Mouse (Mus musculus) activated CD4-positive, CD25-positive, alpha-beta regulatory T cell, adult 4 months (primary cell): ENCODE results near the gene Gm3633. TPM values are rescaled to one million over a fixed set of nuclear protein-coding genes. Genes with fewer than 3 reads are reported as not detected.
"Not testable (repeated sequence)": the region's sequence is repeated elsewhere in the genome, so short reads cannot be mapped to it uniquely, and the experiment has no call there.

ENCODE experiments used
- ATAC-seq: one replicate; pipeline ENCODE4 v1.8.0; 2017
- polyA plus RNA-seq, 2 experiments: library from polyadenylated mRNA; unstranded; fragments of 100-300 nt; shearing (Covaris generic); gene quantifications; one replicate each; pipeline ENCODE4 v1.2.1; 2017

The Gm3633 gene
- not detected for polyA plus RNA-seq

- not testable (repeated sequence) for ATAC-seq
Observed at GRCm38 (mm10) chr14:42641817-42642216, at the start of gene Gm3633. TSS of gene Gm3633 (minus strand) at chr14:42641917.

- not testable (repeated sequence) for ATAC-seq
Observed at GRCm38 (mm10) chr14:42655638-42656037, 13.9 kb upstream of the Gm3633 start, which contains the start of gene Gm10378. TSS of gene Gm10378 (plus strand) at chr14:42655938.

DNA sequence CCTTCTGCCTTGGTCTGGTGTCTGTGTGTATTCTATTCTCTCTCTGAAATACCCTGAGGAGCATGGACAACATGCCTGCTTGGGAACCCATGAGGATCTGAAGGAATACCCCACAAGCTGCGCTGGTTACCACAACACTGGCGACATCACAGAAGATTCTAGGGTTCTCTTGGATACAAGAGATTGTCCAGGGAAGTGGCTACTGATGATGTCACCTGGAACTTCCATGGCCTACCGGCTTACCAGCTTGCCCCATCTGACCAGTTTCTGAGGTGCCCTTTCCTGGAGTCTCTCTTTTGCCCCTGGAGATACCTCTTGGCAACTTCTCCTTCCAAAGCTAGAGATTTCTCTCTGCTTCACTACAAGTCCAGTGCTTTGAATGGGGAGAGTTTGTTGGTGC, 41.9 kb downstream of the Gm3633 start, which contains the start of gene Gm17124:
TSS of gene Gm17124 (minus strand) at position 101 of the 400 bp plus-strand sequence.
- not testable (repeated sequence) for ATAC-seq

Other genes with a start within 250 kb of the Gm3633 start
- under 1 TPM in 1 of 2 experiments, not detected in 1; 0.26 TPM for gene Gm8005, start 202.2 kb downstream of the Gm3633 start, polyA plus RNA-seq
- gene Gm8011, start 178.0 kb downstream of the Gm3633 start, polyA plus RNA-seq, result not detected
- not detected for gene Gm8020, start 139.6 kb downstream of the Gm3633 start, polyA plus RNA-seq
- not detected for gene Gm8024, start 117.6 kb downstream of the Gm3633 start, polyA plus RNA-seq
- not detected for gene Gm17124, start 42.0 kb downstream of the Gm3633 start, polyA plus RNA-seq
- gene Gm10378, start 14.0 kb upstream of the Gm3633 start, polyA plus RNA-seq, result not detected
- gene Gm3015, start 126.9 kb upstream of the Gm3633 start, polyA plus RNA-seq, result not detected
- gene Gm10377, start 156.1 kb upstream of the Gm3633 start, polyA plus RNA-seq, result not detected
- gene Gm21977, start 211.6 kb upstream of the Gm3633 start, polyA plus RNA-seq, result not detected